Mouse (Mus musculus) B cell, adult 62 days (primary cell): ENCODE data around the gene Nfkbie. TPM values are rescaled to one million over a fixed set of nuclear protein-coding genes. Genes with fewer than 3 reads are reported as not detected.

Experiments used
- total RNA-seq: library from RNA; stranded (reverse); gene quantifications from 4 replicates; pipeline ENCODE4 v1.2.4, GENCODE M21; 2023

Nfkbie gene
- 164 to 171 TPM (median 167 TPM) in 4 replicates for total RNA-seq

GRCm38 (mm10) chr17:45555452-45556106 lies at the start of gene Nfkbie:
TSS of gene Nfkbie (plus strand) at chr17:45555703.

GRCm38 (mm10) chr17:45506700-45507189 lies 48.8 kb upstream of the Nfkbie start, which contains the start of gene Aars2:
TSS of gene Aars2 (plus strand) at chr17:45506841.

GRCm38 (mm10) chr17:45523263-45523662 lies 32.2 kb upstream of the Nfkbie start, which contains the start of gene Tcte1:
TSS of gene Tcte1 (plus strand) at chr17:45523434.

GRCm38 (mm10) chr17:45549617-45550181 lies 5.8 kb upstream of the Nfkbie start, which contains the start of gene Tmem151b:
TSS of gene Tmem151b (minus strand) at chr17:45549677.

GRCm38 (mm10) chr17:45563655-45564530 lies 8.4 kb downstream of the Nfkbie start, which contains the start of gene Slc35b2:
TSS of gene Slc35b2 (plus strand) at chr17:45563874.

GRCm38 (mm10) chr17:45573087-45573779 lies 17.7 kb downstream of the Nfkbie start, which contains the start of gene Hsp90ab1:
TSS of gene Hsp90ab1 (minus strand) at chr17:45573271.

GRCm38 (mm10) chr17:45599446-45600242 lies 44.1 kb downstream of the Nfkbie start, which contains the start of gene Slc29a1:
TSS of gene Slc29a1 (minus strand) at chr17:45599606.

GRCm38 (mm10) chr17:45601877-45602304 lies 46.4 kb downstream of the Nfkbie start, which contains the start of gene Mymx:
TSS of gene Mymx (minus strand) at chr17:45602102.

Other genes with a start within 250 kb of the Nfkbie start
- 87.1 to 94.5 TPM (median 93.3 TPM) in 4 replicates for gene Cdc5l, start 122.0 kb upstream of the Nfkbie start, total RNA-seq
- not detected in 4 replicates for gene Spats1, start 80.3 kb upstream of the Nfkbie start, total RNA-seq
- 16.4 to 24.4 TPM (median 20.2 TPM) in 4 replicates for gene Aars2, start 48.9 kb upstream of the Nfkbie start, total RNA-seq
- not detected in 4 replicates for gene Tcte1, start 32.3 kb upstream of the Nfkbie start, total RNA-seq
- gene Tmem151b, start 6.0 kb upstream of the Nfkbie start, total RNA-seq: 0.48 to 0.82 TPM (median 0.65 TPM) in 4 replicates
- 57.9 to 79.1 TPM (median 60.5 TPM) in 4 replicates for gene Slc35b2, start 8.2 kb downstream of the Nfkbie start, total RNA-seq
- gene Hsp90ab1, start 17.6 kb downstream of the Nfkbie start, total RNA-seq: 1,053 to 1,253 TPM (median 1,109 TPM) in 4 replicates
- 17.7 to 23.0 TPM (median 19.6 TPM) in 4 replicates for gene Slc29a1, start 43.9 kb downstream of the Nfkbie start, total RNA-seq
- not detected in 4 replicates for gene Mymx, start 46.4 kb downstream of the Nfkbie start, total RNA-seq
- 0.89 TPM in 1 of 4 replicates, not detected in the others for gene Capn11, start 103.6 kb downstream of the Nfkbie start, total RNA-seq
- 21.1 to 26.4 TPM (median 24.9 TPM) in 4 replicates for gene Mrpl14, start 130.6 kb downstream of the Nfkbie start, total RNA-seq
- 24.9 to 36.0 TPM (median 29.8 TPM) in 4 replicates for gene Tmem63b, start 131.2 kb downstream of the Nfkbie start, total RNA-seq
- not detected in 4 replicates for gene 1600014C23Rik, start 178.1 kb downstream of the Nfkbie start, total RNA-seq